Mouse (Mus musculus) midbrain, postnatal 0 days (tissue): Measurements from ENCODE around the gene Lyplal1. TPM values are rescaled to one million over a fixed set of nuclear protein-coding genes. Genes with fewer than 3 reads are reported as not detected.

Experiments used
- ATAC-seq: fragments of 200-750 bp; cut with Nextera tagmentation; 2 replicates; pipeline ENCODE4 v1.8.0; 2017; ENCODE audit warnings: moderate number of reproducible peaks, mild to moderate bottlenecking, moderate TSS enrichment, moderate library complexity; ENCODE audit not compliant: low FRiP score
- DNase-seq: peaks from one replicate; pipeline ENCODE4 v3.0.0-alpha.2; 2015; ENCODE audit warnings: low spot score
- H3K27ac ChIP-seq: fragments of 300-500 bp; sonication (generic); 2 replicates; pipeline ENCODE4 v1.5.1; 2014; ENCODE audit warnings: low read depth, mild to moderate bottlenecking, low read length, mixed read lengths
- H3K27me3 ChIP-seq: fragments of 300-500 bp; sonication (generic); 2 replicates; pipeline ENCODE4 v1.6.1; 2014; ENCODE audit warnings: low read length, control low read depth, mixed read lengths; ENCODE audit not compliant: insufficient read depth
- H3K36me3 ChIP-seq: fragments of 300-500 bp; sonication (generic); 2 replicates; pipeline ENCODE4 v1.6.1; 2014; ENCODE audit warnings: low read length, control low read depth, mixed read lengths; ENCODE audit not compliant: insufficient read depth
- H3K4me1 ChIP-seq: fragments of 300-500 bp; sonication (generic); 2 replicates; pipeline ENCODE4 v1.6.1; 2014; ENCODE audit warnings: mild to moderate bottlenecking, control low read depth, antibody characterized with exemption, low read length, mixed read lengths; ENCODE audit not compliant: insufficient read depth
- H3K4me2 ChIP-seq: fragments of 300-500 bp; sonication (generic); 2 replicates; pipeline ENCODE4 v1.6.1; 2014; ENCODE audit warnings: low read depth, mild to moderate bottlenecking, low read length, mixed read lengths; ENCODE audit not compliant: poor library complexity, severe bottlenecking
- H3K4me3 ChIP-seq: fragments of 300-500 bp; sonication (generic); 2 replicates; pipeline ENCODE4 v1.5.1; 2014; ENCODE audit warnings: low read depth, mild to moderate bottlenecking, low read length, moderate library complexity
- H3K9ac ChIP-seq: fragments of 300-500 bp; sonication (generic); replicated peaks from 2 replicates; pipeline ENCODE4 v1.6.1; 2014; ENCODE audit warnings: mild to moderate bottlenecking, low read length, moderate library complexity, mixed read lengths; ENCODE audit not compliant: poor library complexity, severe bottlenecking
- H3K9me3 ChIP-seq: fragments of 300-500 bp; sonication (generic); 2 replicates; pipeline ENCODE4 v1.6.1; 2016; ENCODE audit warnings: low read length, control low read depth
- CTCF ChIP-seq: IDR thresholded peaks from 2 replicates; pipeline ENCODE4 v1.5.1; 2016; ENCODE audit warnings: antibody characterized with exemption, mild to moderate bottlenecking
- WGBS: fragments of 180-500 bp; shearing (Covaris S2); extraction: QIAGEN DNeasy Blood & Tissue Kit; methylation state at CpG from one replicate; pipeline ENCODE4 v1.1.7; 2014; 5-methylcytosine and 5-hydroxymethylcytosine counted together
- polyA plus RNA-seq: library from polyadenylated mRNA; unstranded; fragments of >200 nt; fragmentation: Nextera tagmentation; extraction: Ambion mirVana; gene quantifications from 2 replicates; pipeline ENCODE4 v1.2.1, GENCODE M21; 2015
- total RNA-seq: library from RNA; depleted of rRNA; stranded (reverse); fragments of >200 nt; gene quantifications from 2 replicates; pipeline ENCODE4 v1.2.3, GENCODE M21; 2014

Lyplal1 gene
- total and polyA plus RNA-seq, 2 experiments from 2014 or later: 11.3 to 15.5 TPM

DNA sequence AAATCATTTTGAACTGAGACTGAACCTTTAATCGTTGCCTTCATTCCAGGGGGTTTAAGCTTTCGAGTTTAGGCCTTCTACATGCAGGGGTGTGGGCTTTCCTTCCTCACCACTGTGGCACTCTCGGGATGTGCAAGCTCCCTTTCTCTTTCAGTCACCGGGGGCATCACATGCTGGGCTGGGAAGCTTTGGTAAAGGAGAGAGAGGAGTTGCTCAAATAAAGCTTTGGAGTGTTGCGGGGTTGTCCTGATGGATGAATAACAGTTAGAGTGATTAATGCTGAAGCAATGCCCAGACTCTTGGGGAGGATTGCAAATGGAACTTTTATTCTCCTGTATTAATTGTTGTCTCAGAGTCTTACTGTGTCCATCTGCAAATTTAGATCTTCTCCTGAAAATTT, 2.7 kb upstream of the Lyplal1 start:
- no peaks in the 10 kb centered on the region for H3K9me3 ChIP-seq
- H3K27ac ChIP-seq: no peak overlapping the region
- no peak for ATAC-seq
- no peak overlapping the region for H3K4me2 ChIP-seq
- no peak overlapping the region for H3K4me3 ChIP-seq
- no peaks in the 10 kb centered on the region for H3K36me3 ChIP-seq
- no peaks in the 10 kb centered on the region for H3K27me3 ChIP-seq
- TF ChIP-seq CTCF: no peak
- H3K9ac ChIP-seq: no peak overlapping the region
- WGBS: 37% methylated on average over 5 of the region's 5 CpGs
- peaks cover 3% of the 10 kb centered on the region; the same call in 1 of the 2 replicates for H3K4me1 ChIP-seq
- DNase-seq: no peak

DNA sequence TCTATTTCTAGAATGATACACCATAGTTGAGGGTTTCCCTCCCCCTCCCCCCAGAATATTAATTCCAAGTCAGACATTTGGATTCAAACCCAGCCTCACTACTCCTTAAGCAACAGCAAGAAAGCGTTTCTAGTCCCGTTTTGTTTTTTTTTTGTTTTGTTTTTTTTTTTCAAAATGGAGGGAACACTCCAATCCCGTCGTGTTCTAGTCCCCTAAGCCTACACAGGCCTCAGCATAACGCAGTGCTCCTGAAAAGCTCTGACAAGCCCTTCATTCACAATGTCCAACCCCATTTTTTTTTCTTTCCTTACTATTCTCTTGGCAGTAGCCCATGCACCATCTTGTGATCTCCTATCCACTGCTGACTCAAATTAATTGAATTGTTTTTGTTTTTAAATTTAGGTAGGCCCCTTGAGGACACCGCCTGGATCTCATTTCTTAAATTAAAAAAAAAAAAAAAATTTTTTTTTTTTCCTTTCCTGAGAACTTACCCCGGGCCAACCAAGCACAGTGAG, 967 bp downstream of the Lyplal1 start:
- 0 out of 2 replicates have a peak overlapping the region, but pooled peaks have one; percentile 90 for H3K9ac ChIP-seq

DNA sequence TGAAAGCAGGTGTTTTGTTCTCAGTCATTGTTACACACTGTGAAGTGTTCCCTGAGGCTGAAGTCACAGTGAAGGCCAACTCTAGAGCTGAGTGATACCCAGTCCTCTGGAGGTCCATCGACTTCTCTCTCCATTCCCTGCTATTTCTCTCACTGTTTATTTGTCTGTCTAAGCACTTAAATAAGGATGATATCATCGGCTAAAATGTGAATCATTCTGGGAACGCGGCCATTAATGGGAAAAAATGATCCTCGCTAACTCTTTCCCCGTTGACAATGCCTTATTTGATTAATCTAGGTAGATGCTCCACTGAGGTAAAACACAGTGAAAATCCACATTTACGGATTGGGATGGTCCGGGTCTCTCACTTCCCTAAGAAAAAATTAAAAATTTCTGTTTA, 14.8 kb downstream of the Lyplal1 start:
- no peaks in the 10 kb centered on the region for H3K36me3 ChIP-seq
- H3K4me1 ChIP-seq: no peaks in the 10 kb centered on the region
- DNase-seq (no peak), ATAC-seq (no peak)
- no peaks in the 10 kb centered on the region for H3K9me3 ChIP-seq
- H3K27me3 ChIP-seq: no peaks in the 10 kb centered on the region
- no peak overlapping the region for H3K9ac ChIP-seq
- no peak for TF ChIP-seq CTCF
- whole genome bisulfite sequencing: 97% methylated on average over 8 of the region's 8 CpGs
- no peak overlapping the region for H3K4me2 ChIP-seq
- H3K4me3 ChIP-seq: no peak overlapping the region
- H3K27ac ChIP-seq: no peak overlapping the region

More for the DNA sequence above, 967 bp downstream of the Lyplal1 start:
- DNase-seq (no peak), ATAC-seq (no peak)
- Histone ChIP-seq H3K27me3 (no peaks in the 10 kb centered on the region), H3K4me3 (peak overlapping the region; percentile 67), H3K36me3 (peaks cover 5% of the 10 kb centered on the region; the same call in 1 of the 2 replicates), H3K27ac (peak overlapping the region; percentile 96; the same call in 1 of the 2 replicates), H3K4me1 (peaks cover 3% of the 10 kb centered on the region; the same call in 1 of the 2 replicates), H3K4me2 (peak overlapping the region; percentile 85), H3K9me3 (0 out of 2 replicates have a peak, but pooled peaks cover 4% of the 10 kb centered on the region)
- 50% methylated on average over 7 of the region's 7 CpGs for WGBS
- no peak for TF ChIP-seq CTCF

DNA sequence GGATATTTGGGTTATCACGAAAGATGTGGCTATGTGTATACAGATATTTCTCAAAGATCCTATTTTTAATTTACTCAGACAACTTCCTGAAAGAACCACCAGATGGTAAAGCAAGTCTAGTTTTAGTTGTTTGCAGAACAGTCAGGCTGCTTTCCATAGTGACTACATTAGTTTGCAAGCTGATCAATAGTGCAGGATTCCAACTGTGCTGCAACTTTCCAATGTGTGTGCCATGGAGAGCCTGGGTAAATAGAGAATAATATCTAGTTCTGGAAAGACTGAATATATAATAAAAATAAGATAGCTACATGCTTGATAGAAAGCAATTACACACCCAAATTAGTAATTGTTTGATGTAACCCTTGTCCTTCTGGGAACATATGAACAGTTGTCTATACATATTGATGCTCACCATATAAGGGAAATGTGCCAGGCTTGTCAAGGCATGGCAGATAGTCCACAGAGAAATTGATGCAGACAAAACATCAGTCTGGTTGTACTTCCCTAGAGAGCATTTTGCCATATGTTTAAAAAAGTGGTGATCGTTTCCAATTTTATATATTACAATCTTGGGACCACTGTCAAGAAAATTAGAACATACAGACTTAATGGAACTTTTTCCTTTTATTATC, 50.7 kb downstream of the Lyplal1 start:
- TF ChIP-seq CTCF: no peak

DNA sequence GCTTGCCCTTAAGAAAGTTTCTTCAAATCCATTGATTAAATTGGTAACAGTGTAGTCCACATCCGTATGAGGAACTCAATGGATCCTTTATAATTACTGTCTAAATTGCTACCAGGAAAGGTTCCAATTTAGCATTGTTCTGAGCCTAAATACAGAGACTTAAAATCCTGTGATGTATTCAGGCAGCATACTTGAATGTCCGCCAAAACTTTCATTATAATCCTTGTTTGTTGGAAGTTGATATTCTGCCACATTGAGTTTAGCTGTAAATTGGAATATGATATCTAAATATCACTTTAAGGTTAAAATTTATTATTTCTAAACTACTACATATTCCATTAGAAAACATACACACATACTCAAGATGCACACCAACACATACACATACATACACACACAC, 57.1 kb downstream of the Lyplal1 start:
- 84% methylated on average over 2 of the region's 2 CpGs for WGBS
- no peak for DNase-seq

More for the DNA sequence above, 50.7 kb downstream of the Lyplal1 start:
- no peak overlapping the region for H3K9ac ChIP-seq
- H3K9me3 ChIP-seq: no peaks in the 10 kb centered on the region
- no peak overlapping the region for H3K27ac ChIP-seq
- ATAC-seq (no peak), DNase-seq (no peak)
- H3K4me3 ChIP-seq: no peak overlapping the region
- H3K4me1 ChIP-seq: no peaks in the 10 kb centered on the region
- no peak overlapping the region for H3K4me2 ChIP-seq
- no peaks in the 10 kb centered on the region for H3K36me3 ChIP-seq
- no peaks in the 10 kb centered on the region for H3K27me3 ChIP-seq
- WGBS: 79% methylated on average over 2 of the region's 2 CpGs

DNA sequence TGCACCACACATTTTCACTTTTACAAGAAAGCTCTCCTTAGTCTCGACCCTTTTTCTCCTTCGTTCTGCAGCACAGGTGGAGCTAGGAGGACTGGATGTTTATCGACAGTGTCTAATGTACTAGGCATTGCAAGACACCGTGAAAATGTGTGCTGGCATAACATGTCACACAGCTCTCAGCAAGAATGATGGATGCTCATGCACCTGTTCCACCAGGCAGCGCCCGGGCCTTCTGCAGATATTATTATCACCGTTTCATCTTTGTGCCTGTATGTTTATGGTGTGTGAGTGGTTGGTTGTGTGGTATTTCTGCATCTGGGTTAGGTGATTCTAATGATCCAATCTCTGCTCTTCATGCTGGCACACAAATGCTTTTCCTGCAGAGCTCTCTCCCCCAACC, 62.9 kb downstream of the Lyplal1 start:
- ATAC-seq: no peak
- H3K4me1 ChIP-seq: no peaks in the 10 kb centered on the region
- no peaks in the 10 kb centered on the region for H3K9me3 ChIP-seq
- H3K9ac ChIP-seq: no peak overlapping the region
- H3K4me2 ChIP-seq: no peak overlapping the region
- DNase-seq: no peak
- H3K4me3 ChIP-seq: no peak overlapping the region
- no peak overlapping the region for H3K27ac ChIP-seq
- no peak for TF ChIP-seq CTCF
- WGBS: 88% methylated on average over 7 of the region's 7 CpGs
- H3K36me3 ChIP-seq: no peaks in the 10 kb centered on the region
- H3K27me3 ChIP-seq: no peaks in the 10 kb centered on the region

More for the DNA sequence above, 57.1 kb downstream of the Lyplal1 start:
- Histone ChIP-seq H3K9ac (no peak overlapping the region), H3K9me3 (no peaks in the 10 kb centered on the region), H3K4me3 (no peak overlapping the region), H3K4me2 (no peak overlapping the region), H3K27me3 (no peaks in the 10 kb centered on the region), H3K27ac (no peak overlapping the region), H3K36me3 (no peaks in the 10 kb centered on the region), H3K4me1 (no peaks in the 10 kb centered on the region)
- TF ChIP-seq CTCF: no peak
- no peak for ATAC-seq
